Mouse (Mus musculus): Measurements from ENCODE around the gene Rgs3. TPM values are rescaled to one million over a fixed set of nuclear protein-coding genes. Genes with fewer than 3 reads are reported as not detected.

The Rgs3 gene
- total RNA-seq, 2 experiments from 2014 or later, result 38.9 to 42.2 TPM

DNA sequence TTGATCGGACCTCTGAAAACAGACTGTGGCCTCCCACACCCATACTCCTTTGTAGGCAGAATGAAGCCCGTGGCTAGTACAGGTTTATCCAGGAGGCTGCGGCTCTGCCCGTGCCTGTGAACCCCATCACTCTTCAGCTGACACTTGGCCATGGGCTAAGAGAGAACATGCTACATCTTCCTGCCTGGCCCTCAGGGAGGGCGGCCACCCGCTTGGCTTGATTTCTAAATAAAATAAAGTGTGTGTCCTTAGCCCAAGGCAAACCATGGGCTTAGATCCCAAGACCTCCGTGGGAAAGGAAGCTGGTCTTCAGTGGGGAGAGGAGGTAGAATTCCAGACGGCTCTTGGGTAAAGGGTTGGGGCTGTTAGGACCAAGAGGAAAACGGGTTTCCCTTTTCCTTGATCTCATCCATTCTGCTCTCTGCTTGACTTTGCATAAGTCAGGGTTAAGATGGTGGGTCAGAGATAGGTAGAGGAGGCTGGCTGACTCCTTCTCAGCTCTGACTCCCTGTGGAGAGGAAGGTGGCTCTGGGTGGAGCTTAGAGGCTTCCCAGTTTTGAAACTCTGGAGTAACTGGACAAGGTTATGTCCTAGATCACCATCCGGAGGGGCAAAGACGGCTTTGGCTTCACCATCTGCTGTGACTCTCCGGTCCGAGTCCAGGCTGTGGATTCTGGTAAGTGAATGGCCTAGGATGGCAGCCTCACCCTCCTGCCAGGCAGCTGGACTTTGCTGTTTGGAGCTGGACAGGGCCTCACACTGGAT, 63.8 kb downstream of the Rgs3 start:
- intact Hi-C loops (cut with DNase I), result loop anchor here (2.0 to 5.0 kb wide), 2 partner anchors 15 to 69 kb away; no protein-coding TSS in a partner anchor
- no peak for DNase-seq

DNA sequence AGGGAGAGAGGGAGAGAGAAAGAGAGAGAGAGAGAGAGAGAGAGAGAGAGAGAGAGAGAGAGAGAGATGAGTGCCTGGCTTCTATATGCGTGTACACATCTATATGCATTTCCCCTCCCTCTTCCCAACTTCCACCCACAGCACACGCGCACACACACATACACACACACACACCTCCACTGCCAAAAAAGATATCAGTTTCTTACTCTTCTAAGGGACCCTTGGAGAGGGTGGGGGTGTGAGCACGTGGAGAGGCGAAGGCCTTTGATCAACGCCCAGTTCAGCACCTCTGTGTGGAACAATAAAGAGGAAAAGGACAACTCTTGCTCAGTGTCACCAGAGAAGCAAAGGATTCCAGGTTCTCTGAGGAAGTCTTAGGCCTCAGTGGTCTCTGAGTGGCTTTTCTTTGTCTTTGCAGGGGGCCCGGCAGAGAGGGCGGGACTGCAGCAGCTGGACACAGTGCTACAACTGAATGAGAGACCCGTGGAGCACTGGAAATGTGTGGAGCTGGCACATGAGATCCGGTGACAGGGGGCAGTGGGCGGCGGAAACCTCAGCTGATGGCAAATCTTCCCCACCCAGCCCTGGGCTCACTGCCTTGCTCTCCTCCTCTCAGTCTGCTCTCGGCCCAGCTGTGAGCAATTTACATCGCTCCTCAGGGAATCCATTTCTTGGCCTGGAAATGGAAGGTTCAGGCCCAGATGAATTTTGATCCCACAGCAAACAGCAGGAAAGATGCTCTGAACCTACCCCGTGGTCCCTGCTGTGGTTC, 65.2 kb downstream of the Rgs3 start:
- DNase-seq, result peak in 1 of 2 experiments; percentile 64
- intact Hi-C loops (cut with DNase I), result loop anchor here (2.0 to 5.0 kb wide), 2 partner anchors 14 to 67 kb away; no protein-coding TSS in a partner anchor

- intact Hi-C loops (cut with DNase I), result loop anchor here (2.0 kb wide), 1 partner anchor 13 kb away; no protein-coding TSS in a partner anchor
These were observed 65.9 kb downstream of the Rgs3 start for GRCm38 (mm10) chr4:62625451-62626061.

DNA sequence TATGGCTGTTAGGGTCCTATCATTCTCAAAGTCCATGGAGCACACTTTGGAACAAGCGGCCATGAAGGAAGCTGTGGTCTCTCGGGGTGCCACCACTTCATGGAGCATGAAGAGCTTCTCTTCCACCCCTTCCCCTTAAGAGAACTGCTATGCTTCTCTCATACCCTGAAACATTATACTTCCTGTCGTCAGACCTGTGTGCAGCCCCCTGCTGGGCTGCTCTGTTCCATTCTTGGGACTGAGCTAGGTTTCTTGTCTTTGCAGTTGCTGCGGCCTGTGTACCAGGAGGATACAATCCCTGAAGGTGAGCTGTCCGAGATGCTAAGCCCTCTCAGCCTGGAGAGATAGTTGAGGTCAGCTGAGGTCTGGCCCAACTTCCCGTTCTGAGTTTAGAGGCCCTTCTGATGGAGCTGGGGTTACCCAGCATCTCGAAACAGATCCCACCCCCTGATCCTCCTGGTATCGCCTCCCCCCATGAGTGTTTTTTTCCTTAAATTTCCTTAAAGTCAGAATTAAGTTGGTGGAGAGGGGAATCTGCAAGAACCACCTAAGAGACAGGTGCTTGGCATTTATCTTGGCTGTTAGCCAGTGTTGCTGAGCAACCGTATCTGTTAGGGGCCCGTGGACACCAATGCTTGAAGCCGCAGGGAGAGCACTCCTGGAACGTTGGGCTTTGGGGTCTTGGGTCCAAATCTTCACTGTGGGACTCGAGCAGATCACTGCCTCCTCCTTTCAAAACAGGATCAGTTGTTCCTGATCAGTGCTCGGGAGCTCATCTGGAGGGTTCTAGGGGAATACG, 66.8 kb downstream of the Rgs3 start:
- intact Hi-C loops (cut with DNase I), result no loop called here
- no peak for DNase-seq

More at GRCm38 (mm10) chr4:62625451-62626061, 65.9 kb downstream of the Rgs3 start:
- no peak for DNase-seq

- intact Hi-C loops (cut with DNase I), result no loop called here
- no peak for DNase-seq
These were observed 67.7 kb downstream of the Rgs3 start for GRCm38 (mm10) chr4:62627331-62627730.

- intact Hi-C loops (cut with DNase I), result no loop called here
- no peak for DNase-seq
These were observed 68.9 kb downstream of the Rgs3 start for GRCm38 (mm10) chr4:62628547-62628946.

DNA sequence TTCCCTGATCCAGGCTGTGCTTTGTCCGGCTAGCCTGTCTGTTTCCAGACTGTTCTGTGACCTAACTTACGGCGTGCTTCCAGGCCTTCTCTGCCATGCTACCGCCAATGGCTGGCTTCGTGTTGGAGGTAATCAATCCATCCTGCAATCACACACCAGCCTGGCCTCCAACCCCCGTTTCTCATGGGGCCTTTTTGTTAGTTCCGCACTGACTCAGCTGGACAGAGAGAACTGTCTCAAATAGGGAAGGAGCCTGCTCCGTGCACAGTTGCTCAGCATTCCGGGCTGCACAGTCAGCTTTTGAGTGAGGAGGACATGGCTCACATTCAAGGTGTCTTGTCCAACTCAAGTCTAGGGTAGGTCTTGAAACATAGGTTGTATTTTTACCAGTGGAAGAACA, 69.8 kb downstream of the Rgs3 start:
- intact Hi-C loops (cut with DNase I), result no loop called here
- no peak for DNase-seq

- no peak for DNase-seq
- intact Hi-C loops (cut with DNase I), result no loop called here
These were observed 70.3 kb downstream of the Rgs3 start for GRCm38 (mm10) chr4:62629905-62630304.

- intact Hi-C loops (cut with DNase I), result no loop called here
- DNase-seq, result no peak
These were observed 73.6 kb downstream of the Rgs3 start for GRCm38 (mm10) chr4:62633243-62633642.

GRCm38 (mm10) chr4:62634054-62634591, 74.5 kb downstream of the Rgs3 start:
- intact Hi-C loops (cut with DNase I), result no loop called here
- peak in 1 of 2 experiments; percentile 45 for DNase-seq

DNA sequence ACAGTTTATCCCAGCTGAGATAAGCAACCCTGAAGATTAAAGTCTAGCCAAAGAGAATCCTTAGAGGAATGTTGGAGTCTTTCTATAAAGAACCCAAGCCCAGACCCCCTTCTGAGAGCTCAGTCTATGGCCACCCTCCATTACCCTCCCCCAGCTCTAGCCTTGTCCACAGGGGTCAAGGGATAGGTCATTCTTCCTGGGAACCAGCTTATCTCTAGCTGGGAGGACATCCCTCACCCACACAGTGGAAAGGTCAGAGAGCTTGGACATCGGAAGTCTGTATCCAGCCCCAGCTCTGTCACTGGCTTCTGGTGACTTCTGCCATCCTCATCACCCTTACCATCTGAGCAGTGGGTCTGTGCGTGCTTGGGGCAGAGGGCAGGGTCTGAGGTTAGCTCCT, 75.2 kb downstream of the Rgs3 start:
- no peak for DNase-seq
- intact Hi-C loops (cut with DNase I), result no loop called here

DNA sequence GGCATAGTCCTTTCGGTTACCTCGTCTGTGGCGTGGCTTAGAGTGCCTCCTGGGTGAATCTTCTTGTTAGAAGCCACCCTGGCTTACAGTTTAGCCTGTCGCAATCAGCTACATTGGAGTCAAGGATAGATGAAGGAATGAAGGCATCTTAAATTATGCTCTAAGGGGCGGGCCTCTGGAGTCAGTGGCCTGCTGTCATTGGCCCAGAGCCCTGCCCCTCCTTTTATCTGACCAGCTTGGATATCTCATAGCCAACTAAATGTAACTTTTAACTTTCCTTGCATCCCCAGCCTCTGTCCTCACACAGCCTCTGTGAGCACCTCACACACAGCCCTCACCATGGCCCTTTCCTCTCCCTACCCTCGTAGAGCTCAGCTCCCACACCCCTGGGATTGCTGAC, 76.4 kb downstream of the Rgs3 start:
- intact Hi-C loops (cut with DNase I), result no loop called here

GRCm38 (mm10) chr4:62637856-62638604, 78.4 kb downstream of the Rgs3 start:
- intact Hi-C loops (cut with DNase I), result loop anchor here (2.0 kb wide), 1 partner anchor 13 kb away; no protein-coding TSS in a partner anchor
- DNase-seq, result no peak

More for the DNA sequence above, 76.4 kb downstream of the Rgs3 start:
- DNase-seq, result no peak

- intact Hi-C loops (cut with DNase I), result loop anchor here (2.0 kb wide), 1 partner anchor 56 kb away; no protein-coding TSS in a partner anchor
These were observed 81.0 kb downstream of the Rgs3 start for GRCm38 (mm10) chr4:62640496-62641229.

DNA sequence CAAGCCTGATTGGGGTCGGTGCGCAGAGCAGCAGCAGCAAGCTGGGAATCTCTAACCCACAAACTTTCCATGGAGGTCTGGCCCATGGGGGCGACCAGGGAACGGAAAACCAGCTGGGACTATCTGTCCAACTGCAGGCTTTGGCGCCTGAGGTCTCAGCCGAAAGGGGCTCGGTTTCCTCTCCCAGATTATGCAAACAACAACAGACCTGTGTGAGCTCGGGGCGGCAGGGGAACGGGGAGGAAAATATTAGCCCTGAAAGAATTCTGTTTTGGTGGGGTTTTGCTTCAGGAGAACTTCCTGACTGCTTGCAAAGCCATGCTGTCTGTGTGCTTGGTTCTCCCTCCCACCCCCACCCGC, 81.6 kb downstream of the Rgs3 start:
- intact Hi-C loops (cut with DNase I), result loop anchor here (2.0 kb wide), 1 partner anchor 56 kb away; no protein-coding TSS in a partner anchor
- DNase-seq, result peak in 1 of 2 experiments; percentile 60

More at GRCm38 (mm10) chr4:62640496-62641229, 81.0 kb downstream of the Rgs3 start:
- DNase-seq, result no peak

GRCm38 (mm10) chr4:62641656-62642055, 82.0 kb downstream of the Rgs3 start:
- intact Hi-C loops (cut with DNase I), result loop anchor here (2.0 kb wide), 1 partner anchor 55 kb away; no protein-coding TSS in a partner anchor
- no peak for DNase-seq

- peak; percentile 58 to 63 for DNase-seq
- intact Hi-C loops (cut with DNase I), result no loop called here
These were observed 83.8 kb downstream of the Rgs3 start for GRCm38 (mm10) chr4:62643401-62643800.

Measured in heart, postnatal 14 days (tissue).